Mouse (Mus musculus) forebrain, embryonic 10.5 days (tissue): ENCODE data around the gene Dlg2. TPM values are rescaled to one million over a fixed set of nuclear protein-coding genes. Genes with fewer than 3 reads are reported as not detected.

Source experiments
- DNase-seq: peaks from one replicate; pipeline ENCODE4 v3.0.0-alpha.2; 2017; ENCODE audit warnings: low spot score; ENCODE audit errors: extremely low spot score
- H3K27ac ChIP-seq: fragments of 300-500 bp; sonication (generic); 2 replicates; pipeline ENCODE4 v1.5.1; 2016; ENCODE audit warnings: mild to moderate bottlenecking
- H3K27me3 ChIP-seq: fragments of 300-500 bp; sonication (generic); 2 replicates; pipeline ENCODE4 v1.6.1; 2016; ENCODE audit warnings: mild to moderate bottlenecking; ENCODE audit not compliant: poor library complexity, severe bottlenecking
- H3K36me3 ChIP-seq: fragments of 300-500 bp; sonication (generic); replicated peaks from 2 replicates; pipeline ENCODE4 v1.6.1; 2016; ENCODE audit warnings: mild to moderate bottlenecking, moderate library complexity
- H3K4me1 ChIP-seq: fragments of 300-500 bp; sonication (generic); 2 replicates; pipeline ENCODE4 v1.6.1; 2016
- H3K4me3 ChIP-seq: fragments of 300-500 bp; sonication (generic); 2 replicates; pipeline ENCODE4 v1.5.1; 2016; ENCODE audit warnings: mild to moderate bottlenecking, moderate library complexity
- H3K9me3 ChIP-seq: fragments of 300-500 bp; sonication (generic); 2 replicates; pipeline ENCODE4 v1.6.1; 2016; ENCODE audit warnings: mild to moderate bottlenecking, moderate library complexity
- WGBS: fragments of 180-500 bp; shearing (Covaris S2); methylation state at CpG from one replicate; pipeline ENCODE4 v1.1.7; 2016; 5-methylcytosine and 5-hydroxymethylcytosine counted together
- polyA plus RNA-seq: library from polyadenylated mRNA; unstranded; fragments of >200 nt; fragmentation: Nextera tagmentation; extraction: Ambion mirVana; gene quantifications from 2 replicates; pipeline ENCODE4 v1.2.1, GENCODE M21; 2016

Gene Dlg2
- polyA plus RNA-seq, 1 experiment from 2014 or later: 0.95 TPM

- no peak for DNase-seq
- H3K27me3 ChIP-seq: no peaks in the 10 kb centered on the region
- H3K27ac ChIP-seq: no peak overlapping the region
- no peaks in the 10 kb centered on the region for H3K36me3 ChIP-seq
- no peaks in the 10 kb centered on the region for H3K4me1 ChIP-seq
- no peak overlapping the region for H3K4me3 ChIP-seq
- no peaks in the 10 kb centered on the region for H3K9me3 ChIP-seq
- WGBS: 93% methylated on average over 1 of the region's 1 CpGs
These were observed 2015.8 kb downstream of the Dlg2 start for GRCm38 (mm10) chr7:92492262-92492661.

DNA sequence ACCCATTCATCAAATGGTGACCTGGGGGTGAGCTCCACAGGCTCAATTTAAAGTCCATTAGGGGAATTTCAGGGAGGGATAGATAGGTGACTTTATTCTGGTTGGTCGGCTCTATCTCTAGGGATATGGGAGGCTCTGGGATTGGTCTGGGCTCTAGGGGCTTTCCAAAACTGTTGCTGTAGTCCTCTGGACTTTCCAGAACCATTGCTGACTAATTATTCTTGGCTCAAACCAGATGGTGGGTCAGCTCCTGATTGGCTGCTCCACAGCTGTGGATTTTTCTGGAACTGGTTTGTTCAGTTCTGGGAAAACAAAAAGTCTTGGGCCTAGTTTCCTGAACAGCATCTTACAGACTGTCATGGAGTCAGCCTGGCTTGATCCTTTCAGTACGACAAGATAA, 2017.0 kb downstream of the Dlg2 start:
- WGBS: 90% methylated on average over 2 of the region's 2 CpGs
- no peak overlapping the region for H3K27ac ChIP-seq

More for the DNA sequence above, 2017.0 kb downstream of the Dlg2 start:
- H3K9me3 ChIP-seq: no peaks in the 10 kb centered on the region
- H3K4me1 ChIP-seq: no peaks in the 10 kb centered on the region
- no peak for DNase-seq
- no peaks in the 10 kb centered on the region for H3K36me3 ChIP-seq
- no peaks in the 10 kb centered on the region for H3K27me3 ChIP-seq
- H3K4me3 ChIP-seq: no peak overlapping the region

Other genes starting within 250 kb of the Dlg2 start
- gene Ccdc83, start 210.9 kb upstream of the Dlg2 start, polyA plus RNA-seq: not detected in 2 replicates
- 1.5 and 2.0 TPM in 2 replicates for gene Sytl2, start 174.4 kb upstream of the Dlg2 start, polyA plus RNA-seq
- gene Ccdc89, start 50.1 kb upstream of the Dlg2 start, polyA plus RNA-seq: 2.4 and 2.5 TPM in 2 replicates
- 21.8 and 24.2 TPM in 2 replicates for gene Crebzf, start 33.9 kb upstream of the Dlg2 start, polyA plus RNA-seq
- gene Tmem126a, start 19.4 kb upstream of the Dlg2 start, polyA plus RNA-seq: 135 and 140 TPM in 2 replicates
- 31.6 and 32.9 TPM in 2 replicates for gene Tmem126b, start 671 bp upstream of the Dlg2 start, polyA plus RNA-seq